Mouse (Mus musculus) ES-Bruce4 (cell line): Measurements from ENCODE around the gene Olfr49.

Experiments
- CTCF ChIP-seq: IDR thresholded peaks from one replicate; pipeline ENCODE4 v1.8.1; 2011; ENCODE audit warnings: low read depth, low read length
- EP300 ChIP-seq: IDR thresholded peaks from 2 replicates; pipeline ENCODE4 v1.6.1; 2011; ENCODE audit warnings: low read depth, low read length; ENCODE audit not compliant: insufficient read depth
- POLR2A ChIP-seq: IDR thresholded peaks from one replicate; pipeline ENCODE4 v1.8.1; 2011; ENCODE audit warnings: low read length; ENCODE audit not compliant: insufficient read depth

- no peak for TF ChIP-seq CTCF
- no peak for TF ChIP-seq POLR2A
- TF ChIP-seq EP300 = no peak
These were observed 16.8 kb downstream of the Olfr49 start for GRCm38 (mm10) chr14:54267966-54268365.
